Mouse (Mus musculus) CH12.LX (cell line): ENCODE measurements around the gene Ston2. TPM values are rescaled to one million over a fixed set of nuclear protein-coding genes. Genes with fewer than 3 reads are reported as not detected.

Experiments
- DNase-seq: peaks from one replicate; pipeline ENCODE4 v3.0.0-alpha.2; 2013; ENCODE audit errors: extremely low read depth
- H3K27ac ChIP-seq: 2 replicates; pipeline ENCODE4 v1.5.1; 2012; ENCODE audit warnings: low read depth, mild to moderate bottlenecking, control low read depth, moderate library complexity; ENCODE audit not compliant: insufficient read depth
- H3K27me3 ChIP-seq: replicated peaks from 2 replicates; pipeline ENCODE3; 2012; ENCODE audit warnings: inconsistent platforms
- H3K36me3 ChIP-seq, 2 experiments: replicated peaks in 1 of 2; 2 replicates each; pipeline versions ENCODE3 to v1.6.1; 2012; ENCODE audit warnings: inconsistent platforms in 1 of 2, low read length in 1 of 2, mild to moderate bottlenecking in 1 of 2, mixed read lengths in 1 of 2, moderate library complexity in 1 of 2; ENCODE audit not compliant: control insufficient read depth in 1 of 2, insufficient read depth in 1 of 2
- H3K4me1 ChIP-seq, 2 experiments: 2 replicates each; pipeline ENCODE4 v1.6.1; 2012; ENCODE audit warnings: inconsistent platforms in 1 of 2, moderate library complexity in 1 of 2; ENCODE audit not compliant: insufficient read depth in 2 of 2, control insufficient read depth in 1 of 2
- H3K4me2 ChIP-seq: 2 replicates; pipeline ENCODE4 v1.6.1; 2012; ENCODE audit warnings: low read depth, mild to moderate bottlenecking, control low read depth; ENCODE audit not compliant: poor library complexity, insufficient read depth, severe bottlenecking
- H3K4me3 ChIP-seq, 3 experiments: fragments of 150-350 bp in 1 of 3; sonication (generic) in 1 of 3; replicated peaks in 1 of 3; 2 replicates each; pipeline versions ENCODE3 to v1.5.1; 2011 to 2012; ENCODE audit warnings: low read depth in 2 of 3, low read length in 2 of 3, mild to moderate bottlenecking in 2 of 3, moderate library complexity in 2 of 3, control low read depth in 1 of 3, improper control_type of control experiment in 1 of 3, inconsistent platforms in 1 of 3, mixed read lengths in 1 of 3; ENCODE audit not compliant: poor library complexity in 1 of 3
- H3K79me2 ChIP-seq: replicated peaks from 2 replicates; pipeline ENCODE4 v1.6.1; 2012; ENCODE audit warnings: mild to moderate bottlenecking, moderate library complexity; ENCODE audit not compliant: control insufficient read depth, poor library complexity, insufficient read depth, severe bottlenecking; ENCODE audit errors: extremely low read depth
- H3K9ac ChIP-seq: 2 replicates; pipeline ENCODE4 v1.6.1; 2012; ENCODE audit warnings: low read depth, mild to moderate bottlenecking, control low read depth, moderate library complexity; ENCODE audit not compliant: insufficient read depth
- H3K9me3 ChIP-seq: replicated peaks from 2 replicates; pipeline ENCODE3; 2012; ENCODE audit warnings: low read length, inconsistent platforms, mixed read lengths
- BHLHE40 ChIP-seq: IDR thresholded peaks from 2 replicates; pipeline ENCODE4 v1.6.1; 2011; ENCODE audit warnings: mild to moderate bottlenecking, low read depth, low read length, improper control_type of control experiment
- CHD1 ChIP-seq: IDR thresholded peaks from 2 replicates; pipeline ENCODE4 v1.6.1; 2012; ENCODE audit warnings: low read depth, low read length, improper control_type of control experiment, inconsistent platforms
- CTCF ChIP-seq, 2 experiments: IDR thresholded peaks in 1 of 2; conservative IDR thresholded peaks in 1 of 2; 2 replicates each; pipeline ENCODE4 v1.5.1; 2011 to 2012; ENCODE audit warnings: low read depth in 2 of 2, low read length in 2 of 2, improper control_type of control experiment in 1 of 2, inconsistent platforms in 1 of 2, mild to moderate bottlenecking in 1 of 2, moderate library complexity in 1 of 2
- ELF1 ChIP-seq: IDR thresholded peaks from 2 replicates; pipeline ENCODE4 v1.6.1; 2014; ENCODE audit warnings: low read depth, mild to moderate bottlenecking, inconsistent platforms, low read length, improper control_type of control experiment
- EP300 ChIP-seq: IDR thresholded peaks from 2 replicates; pipeline ENCODE4 v1.6.1; 2011; ENCODE audit warnings: low read length, improper control_type of control experiment
- HCFC1 ChIP-seq: IDR thresholded peaks from 2 replicates; pipeline ENCODE4 v1.6.1; 2012; ENCODE audit warnings: low read depth, mild to moderate bottlenecking, inconsistent platforms, low read length, improper control_type of control experiment
- MAFK ChIP-seq: IDR thresholded peaks from 2 replicates; pipeline ENCODE4 v1.6.1; 2011; ENCODE audit warnings: low read length, improper control_type of control experiment; ENCODE audit not compliant: insufficient replicate concordance
- MAX ChIP-seq: IDR thresholded peaks from 2 replicates; pipeline ENCODE4 v1.6.1; 2011; ENCODE audit warnings: low read length, improper control_type of control experiment
- NRF1 ChIP-seq: IDR thresholded peaks from 2 replicates; pipeline ENCODE4 v1.6.1; 2014; ENCODE audit warnings: low read depth, mild to moderate bottlenecking, inconsistent platforms, low read length, improper control_type of control experiment, moderate library complexity
- PAX5 ChIP-seq: IDR thresholded peaks from 2 replicates; pipeline ENCODE4 v1.6.1; 2012; ENCODE audit warnings: low read length, inconsistent platforms, mixed read lengths
- RAD21 ChIP-seq: IDR thresholded peaks from 2 replicates; pipeline ENCODE4 v1.6.1; 2011; ENCODE audit warnings: low read depth, mild to moderate bottlenecking, low read length, improper control_type of control experiment, moderate library complexity
- RCOR1 ChIP-seq: conservative IDR thresholded peaks from 2 replicates; pipeline ENCODE4 v1.6.1; 2012; ENCODE audit warnings: low read depth, mild to moderate bottlenecking, inconsistent platforms, low read length, improper control_type of control experiment
- SMC3 ChIP-seq: IDR thresholded peaks from 2 replicates; pipeline ENCODE4 v1.6.1; 2011; ENCODE audit warnings: low read depth, low read length, improper control_type of control experiment
- USF1 ChIP-seq: IDR thresholded peaks from 2 replicates; pipeline ENCODE4 v1.6.1; 2014; ENCODE audit warnings: low read depth, mild to moderate bottlenecking, inconsistent platforms, low read length, improper control_type of control experiment
- USF2 ChIP-seq: conservative IDR thresholded peaks from 2 replicates; pipeline ENCODE4 v1.6.1; 2011; ENCODE audit warnings: low read depth, low read length, improper control_type of control experiment
- ZC3H11A ChIP-seq: IDR thresholded peaks from 2 replicates; pipeline ENCODE4 v1.6.1; 2012; ENCODE audit warnings: low read depth, mild to moderate bottlenecking, inconsistent platforms, low read length, improper control_type of control experiment
- dilution Hi-C: fragments of 300-500 bp; cut with MboI; formaldehyde crosslinking; loops from 2 replicates; pipeline ENCODE4 v1.14.3; 2020; ENCODE audit warnings: low sequenced_read_pairs; ENCODE audit not compliant: extremely low pct_unique_long_range_greater_than_20kb, extremely low pct_ligation_motif_present
- in situ Hi-C: fragments of 300-500 bp; cut with MboI; formaldehyde crosslinking; loops from 3 replicates; pipeline ENCODE4 v1.14.3; 2019; ENCODE audit warnings: low sequenced_read_pairs, low pct_ligation_motif_present, low pct_unique_long_range_greater_than_20kb, mixed read lengths
- polyA plus RNA-seq: library from polyadenylated mRNA; unstranded; fragments of >175 nt; gene quantifications from 2 replicates; pipeline ENCODE4 v1.2.1, GENCODE M21; 2012; ENCODE audit warnings: low read depth; ENCODE audit not compliant: insufficient read length
- total RNA-seq, 2 experiments: library from RNA; depleted of rRNA; stranded (reverse); fragments of 300-350 nt in 1 of 2; fragments of >200 nt in 1 of 2; gene quantifications; 2 replicates each; pipeline ENCODE4 v1.2.3; 2012 to 2014

Ston2 gene
- total and polyA plus RNA-seq, 3 experiments, result 0.21 to 0.34 TPM; not detected in 1

- TF ChIP-seq PAX5 (no peak), HCFC1 (no peak), BHLHE40 (0 out of 2 replicates have a peak, but pooled peaks have one; percentile 45), RAD21 (no peak), SMC3 (no peak), NRF1 (no peak), EP300 (peak; percentile 60; the same call in 1 of the 2 replicates), RCOR1 (no peak)
Observed at GRCm38 (mm10) chr12:91637136-91637909, 150.9 kb downstream of the Ston2 start (continued).

- Histone ChIP-seq H3K4me1 (peaks cover 0 to 1% of the 10 kb centered on the region in 2 experiments; a peak in 1 of 4 replicates), H3K27ac (no peak overlapping the region), H3K9ac (no peak overlapping the region), H3K27me3 (no peaks in the 10 kb centered on the region), H3K36me3 (no peaks in the 10 kb centered on the region), H3K9me3 (peaks cover 4% of the 10 kb centered on the region), H3K4me3 (no peak overlapping the region), H3K4me2 (no peak overlapping the region), H3K79me2 (no peaks in the 10 kb centered on the region)
- TF ChIP-seq HCFC1, result no peak
- TF ChIP-seq BHLHE40, result no peak
- no peak for TF ChIP-seq MAFK
- TF ChIP-seq ELF1, result no peak
- TF ChIP-seq USF2, result no peak
- TF ChIP-seq CHD1, result no peak
- dilution Hi-C loops, result no loop called here
- DNase-seq, result no peak
- in situ Hi-C loops, result loop anchor here (25.0 kb wide), 1 partner anchor 214 kb away; no protein-coding TSS in a partner anchor
Observed at GRCm38 (mm10) chr12:91626482-91626881, 161.7 kb downstream of the Ston2 start.

- H3K4me1 ChIP-seq, result peaks cover 0 to 6% of the 10 kb centered on the region in 2 experiments; a peak in 1 of 4 replicates
- H3K9ac ChIP-seq, result no peak overlapping the region
- H3K4me3 ChIP-seq, result no peak overlapping the region
- H3K9me3 ChIP-seq, result peaks cover 4% of the 10 kb centered on the region
- no peak overlapping the region for H3K4me2 ChIP-seq
- dilution Hi-C loops (no loop called here), in situ Hi-C loops (loop anchor here (25.0 kb wide), 1 partner anchor 213 kb away; no protein-coding TSS in a partner anchor)
- no peak overlapping the region for H3K27ac ChIP-seq
- no peaks in the 10 kb centered on the region for H3K36me3 ChIP-seq
- no peaks in the 10 kb centered on the region for H3K79me2 ChIP-seq
- H3K27me3 ChIP-seq, result no peaks in the 10 kb centered on the region
- TF ChIP-seq SMC3 (peak; percentile 73), ZC3H11A (no peak), EP300 (no peak), USF1 (no peak), CTCF (conservative IDR thresholded peaks at IDR 0.05 in 1 of 2, IDR thresholded peaks at IDR 0.05 in 1 of 2; ENCODE audit: low read depth in 2 of 2, low read length in 2 of 2) (peak; percentile 80 to 84), MAX (no peak), RAD21 (peak; percentile 74), CHD1 (no peak)
- DNase-seq, result peak; percentile 49
Observed at GRCm38 (mm10) chr12:91625013-91625412, 163.2 kb downstream of the Ston2 start.
